Mouse (Mus musculus): Measurements from ENCODE around the gene Setd7.

DNA sequence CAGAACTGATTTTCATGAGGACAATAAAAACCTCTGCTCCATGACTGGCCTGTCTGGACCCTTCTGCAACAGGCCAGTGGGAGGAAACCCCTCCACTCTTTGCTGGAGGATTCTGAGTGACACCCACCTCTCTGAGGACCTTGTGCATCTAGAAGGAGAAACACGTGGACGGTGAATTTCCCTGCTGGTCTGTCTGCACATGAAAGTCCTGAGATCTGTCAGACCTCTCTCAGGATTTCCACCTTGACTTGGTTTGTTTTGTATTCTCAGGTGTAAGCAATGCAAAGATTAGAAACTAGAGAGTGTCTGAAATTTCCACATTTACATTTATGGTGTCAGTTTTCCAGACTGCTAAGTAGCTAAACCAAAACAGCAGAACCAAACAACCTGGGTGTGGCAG is 8.5 kb downstream of the Setd7 start:
- no peak for TF ChIP-seq CTCF (IDR thresholded peaks at IDR 0.05 in 2 of 3, conservative IDR thresholded peaks at IDR 0.05 in 1 of 3; ENCODE audit: control insufficient read depth in 1 of 3, insufficient read depth in 1 of 3, low read depth in 2 of 3, low read length in 3 of 3, poor library complexity in 1 of 3, severe bottlenecking in 1 of 3)
- no peak for TF ChIP-seq EP300 (IDR thresholded peaks at IDR 0.05; ENCODE audit: low read depth in 1 of 2, low read length in 2 of 2)
- no peak for TF ChIP-seq GATA1 (IDR thresholded peaks at IDR 0.05; ENCODE audit: low read depth, low read length)
- TF ChIP-seq RAD21 (IDR thresholded peaks at IDR 0.05; ENCODE audit: low read depth, low read length), result no peak
- no peak for TF ChIP-seq SIN3A (IDR thresholded peaks at IDR 0.05; ENCODE audit: low read length)
- no peak for TF ChIP-seq TCF12 (IDR thresholded peaks at IDR 0.05; ENCODE audit: low read depth, low read length)
- no peak for TF ChIP-seq POLR2A (IDR thresholded peaks at IDR 0.05; ENCODE audit: control insufficient read depth in 1 of 2, insufficient read depth in 1 of 2, low read depth in 1 of 2, low read length in 2 of 2, poor library complexity in 1 of 2)
- no peak for TF ChIP-seq TBP (IDR thresholded peaks at IDR 0.05; ENCODE audit: low read depth, low read length)
- TF ChIP-seq NRF1 (IDR thresholded peaks at IDR 0.05; ENCODE audit: insufficient read depth, low read depth, low read length, poor library complexity, severe bottlenecking), result no peak
- TF ChIP-seq POLR2AphosphoS5 (IDR thresholded peaks at IDR 0.05; ENCODE audit: borderline replicate concordance, low read depth, low read length), result no peak
